Mouse (Mus musculus) 416B (cell line): ENCODE results near the gene Srgap2.

Experiments used
- DNase-seq: peaks from one replicate; pipeline ENCODE4 v3.0.0; 2011; ENCODE audit warnings: low read depth

Srgap2 gene

GRCm38 (mm10) chr1:131417821-131418660 lies 109.1 kb downstream of the Srgap2 start:
- DNase-seq, result no peak

- no peak for DNase-seq
Observed at GRCm38 (mm10) chr1:131417059-131417750, 109.9 kb downstream of the Srgap2 start.

- no peak for DNase-seq
Observed at GRCm38 (mm10) chr1:131403567-131403966, 123.6 kb downstream of the Srgap2 start.

- peak; percentile 23 for DNase-seq
Observed at GRCm38 (mm10) chr1:131400844-131401243, 126.3 kb downstream of the Srgap2 start.

- no peak for DNase-seq
Observed at GRCm38 (mm10) chr1:131398181-131398580, 129.0 kb downstream of the Srgap2 start.

- peak; percentile 90 for DNase-seq
Observed at GRCm38 (mm10) chr1:131384406-131384805, 142.7 kb downstream of the Srgap2 start.

GRCm38 (mm10) chr1:131382184-131382583 lies 145.0 kb downstream of the Srgap2 start:
- DNase-seq, result no peak

- peak; percentile 62 for DNase-seq
Observed at GRCm38 (mm10) chr1:131380254-131380653, 146.9 kb downstream of the Srgap2 start.

GRCm38 (mm10) chr1:131378914-131379474 lies 148.2 kb downstream of the Srgap2 start:
- DNase-seq, result peak; percentile 85

GRCm38 (mm10) chr1:131378081-131378913 lies 148.9 kb downstream of the Srgap2 start:
- DNase-seq, result peak; percentile 20

- DNase-seq, result peak; percentile 27
Observed at GRCm38 (mm10) chr1:131365832-131366231, 161.3 kb downstream of the Srgap2 start.

GRCm38 (mm10) chr1:131364432-131364831 lies 162.7 kb downstream of the Srgap2 start:
- no peak for DNase-seq

- no peak for DNase-seq
Observed at GRCm38 (mm10) chr1:131363887-131364286, 163.3 kb downstream of the Srgap2 start.

GRCm38 (mm10) chr1:131362089-131362488 lies 165.1 kb downstream of the Srgap2 start:
- DNase-seq, result peak; percentile 61

- DNase-seq, result peak; percentile 90
Observed at GRCm38 (mm10) chr1:131360800-131361199, 166.4 kb downstream of the Srgap2 start.

GRCm38 (mm10) chr1:131359609-131360008 lies 167.5 kb downstream of the Srgap2 start:
- DNase-seq, result no peak

- DNase-seq, result no peak
Observed at GRCm38 (mm10) chr1:131357213-131357612, 169.9 kb downstream of the Srgap2 start.

GRCm38 (mm10) chr1:131351436-131351835 lies 175.7 kb downstream of the Srgap2 start:
- no peak for DNase-seq

GRCm38 (mm10) chr1:131349993-131350510 lies 177.1 kb downstream of the Srgap2 start:
- DNase-seq, result peak; percentile 11

GRCm38 (mm10) chr1:131347708-131348107 lies 179.4 kb downstream of the Srgap2 start:
- no peak for DNase-seq

GRCm38 (mm10) chr1:131346916-131347555 lies 180.1 kb downstream of the Srgap2 start:
- DNase-seq, result no peak
